Mouse (Mus musculus) CH12.LX (cell line): Measurements from ENCODE around the gene Sfxn2. TPM values are rescaled to one million over a fixed set of nuclear protein-coding genes. Genes with fewer than 3 reads are reported as not detected.

Source experiments
- DNase-seq: peaks from one replicate; pipeline ENCODE4 v3.0.0-alpha.2; 2013; ENCODE audit errors: extremely low read depth
- H3K27ac ChIP-seq: 2 replicates; pipeline ENCODE4 v1.5.1; 2012; ENCODE audit warnings: low read depth, mild to moderate bottlenecking, control low read depth, moderate library complexity; ENCODE audit not compliant: insufficient read depth
- H3K27me3 ChIP-seq: replicated peaks from 2 replicates; pipeline ENCODE3; 2012; ENCODE audit warnings: inconsistent platforms
- H3K36me3 ChIP-seq, 2 experiments: replicated peaks in 1 of 2; 2 replicates each; pipeline versions ENCODE3 to v1.6.1; 2012; ENCODE audit warnings: inconsistent platforms in 1 of 2, low read length in 1 of 2, mild to moderate bottlenecking in 1 of 2, mixed read lengths in 1 of 2, moderate library complexity in 1 of 2; ENCODE audit not compliant: control insufficient read depth in 1 of 2, insufficient read depth in 1 of 2
- H3K4me1 ChIP-seq, 2 experiments: 2 replicates each; pipeline ENCODE4 v1.6.1; 2012; ENCODE audit warnings: inconsistent platforms in 1 of 2, moderate library complexity in 1 of 2; ENCODE audit not compliant: insufficient read depth in 2 of 2, control insufficient read depth in 1 of 2
- H3K4me2 ChIP-seq: 2 replicates; pipeline ENCODE4 v1.6.1; 2012; ENCODE audit warnings: low read depth, mild to moderate bottlenecking, control low read depth; ENCODE audit not compliant: poor library complexity, insufficient read depth, severe bottlenecking
- H3K4me3 ChIP-seq, 3 experiments: fragments of 150-350 bp in 1 of 3; sonication (generic) in 1 of 3; replicated peaks in 1 of 3; 2 replicates each; pipeline versions ENCODE3 to v1.5.1; 2011 to 2012; ENCODE audit warnings: low read depth in 2 of 3, low read length in 2 of 3, mild to moderate bottlenecking in 2 of 3, moderate library complexity in 2 of 3, control low read depth in 1 of 3, improper control_type of control experiment in 1 of 3, inconsistent platforms in 1 of 3, mixed read lengths in 1 of 3; ENCODE audit not compliant: poor library complexity in 1 of 3
- H3K79me2 ChIP-seq: replicated peaks from 2 replicates; pipeline ENCODE4 v1.6.1; 2012; ENCODE audit warnings: mild to moderate bottlenecking, moderate library complexity; ENCODE audit not compliant: control insufficient read depth, poor library complexity, insufficient read depth, severe bottlenecking; ENCODE audit errors: extremely low read depth
- H3K9ac ChIP-seq: 2 replicates; pipeline ENCODE4 v1.6.1; 2012; ENCODE audit warnings: low read depth, mild to moderate bottlenecking, control low read depth, moderate library complexity; ENCODE audit not compliant: insufficient read depth
- H3K9me3 ChIP-seq: replicated peaks from 2 replicates; pipeline ENCODE3; 2012; ENCODE audit warnings: low read length, inconsistent platforms, mixed read lengths
- CHD2 ChIP-seq: IDR thresholded peaks from 2 replicates; pipeline ENCODE4 v1.6.1; 2011; ENCODE audit warnings: low read length, improper control_type of control experiment
- ELF1 ChIP-seq: IDR thresholded peaks from 2 replicates; pipeline ENCODE4 v1.6.1; 2014; ENCODE audit warnings: low read depth, mild to moderate bottlenecking, inconsistent platforms, low read length, improper control_type of control experiment
- JUND ChIP-seq: conservative IDR thresholded peaks from 2 replicates; pipeline ENCODE4 v1.6.1; 2011; ENCODE audit warnings: low read depth, low read length, improper control_type of control experiment
- MAFK ChIP-seq: IDR thresholded peaks from 2 replicates; pipeline ENCODE4 v1.6.1; 2011; ENCODE audit warnings: low read length, improper control_type of control experiment; ENCODE audit not compliant: insufficient replicate concordance
- MEF2A ChIP-seq: IDR thresholded peaks from 2 replicates; pipeline ENCODE4 v1.6.1; 2014; ENCODE audit warnings: low read depth, mild to moderate bottlenecking, inconsistent platforms, low read length, improper control_type of control experiment, borderline replicate concordance
- RAD21 ChIP-seq: IDR thresholded peaks from 2 replicates; pipeline ENCODE4 v1.6.1; 2011; ENCODE audit warnings: low read depth, mild to moderate bottlenecking, low read length, improper control_type of control experiment, moderate library complexity
- RCOR1 ChIP-seq: conservative IDR thresholded peaks from 2 replicates; pipeline ENCODE4 v1.6.1; 2012; ENCODE audit warnings: low read depth, mild to moderate bottlenecking, inconsistent platforms, low read length, improper control_type of control experiment
- UBTF ChIP-seq: IDR thresholded peaks from 2 replicates; pipeline ENCODE4 v1.6.1; 2012; ENCODE audit warnings: low read depth, mild to moderate bottlenecking, inconsistent platforms, low read length, improper control_type of control experiment, moderate library complexity
- dilution Hi-C: fragments of 300-500 bp; cut with MboI; formaldehyde crosslinking; loops from 2 replicates; pipeline ENCODE4 v1.14.3; 2020; ENCODE audit warnings: low sequenced_read_pairs; ENCODE audit not compliant: extremely low pct_unique_long_range_greater_than_20kb, extremely low pct_ligation_motif_present
- in situ Hi-C: fragments of 300-500 bp; cut with MboI; formaldehyde crosslinking; loops from 3 replicates; pipeline ENCODE4 v1.14.3; 2019; ENCODE audit warnings: low sequenced_read_pairs, low pct_ligation_motif_present, low pct_unique_long_range_greater_than_20kb, mixed read lengths
- polyA plus RNA-seq: library from polyadenylated mRNA; unstranded; fragments of >175 nt; gene quantifications from 2 replicates; pipeline ENCODE4 v1.2.1, GENCODE M21; 2012; ENCODE audit warnings: low read depth; ENCODE audit not compliant: insufficient read length
- total RNA-seq, 2 experiments: library from RNA; depleted of rRNA; stranded (reverse); fragments of 300-350 nt in 1 of 2; fragments of >200 nt in 1 of 2; gene quantifications; 2 replicates each; pipeline ENCODE4 v1.2.3; 2012 to 2014

Sfxn2 gene
- total and polyA plus RNA-seq, 3 experiments: 5.9 to 11.1 (median 8.5) TPM

DNA sequence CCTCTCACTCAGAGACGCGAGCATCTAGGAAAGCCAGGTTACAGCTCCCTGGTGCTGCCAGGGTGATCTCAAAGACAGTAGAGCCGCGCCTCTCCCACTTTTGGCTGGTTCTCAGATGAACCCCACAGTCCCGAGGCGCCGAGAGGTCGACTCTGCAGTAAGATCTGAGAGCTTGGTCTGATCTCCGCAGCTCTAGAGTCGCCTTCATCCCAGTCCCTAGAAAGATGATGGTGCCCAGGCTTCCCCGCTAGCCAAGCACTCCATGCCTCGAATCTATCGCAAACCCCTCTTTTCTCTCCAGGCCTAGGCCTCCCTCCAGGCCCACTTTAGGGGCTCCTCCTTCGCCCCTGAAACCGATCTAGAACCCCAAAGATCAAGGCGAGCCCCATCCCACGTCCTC, 617 bp upstream of the Sfxn2 start:
- no peaks in the 10 kb centered on the region; the same call in 1 of the 2 replicates for H3K79me2 ChIP-seq
- dilution Hi-C loops: no loop called here
- peak overlapping the region; percentile 79 to 89 (median 85) for H3K4me3 ChIP-seq
- TF ChIP-seq MEF2A (0 out of 2 replicates have a peak, but pooled peaks have one; percentile 1), CHD2 (no peak)
- peak overlapping the region; percentile 86; the same call in 1 of the 2 replicates for H3K4me2 ChIP-seq
- H3K27ac ChIP-seq: no peak overlapping the region
- H3K27me3 ChIP-seq: no peaks in the 10 kb centered on the region
- peaks cover 0 to 22% of the 10 kb centered on the region in 2 experiments; a peak in 3 of 4 replicates for H3K4me1 ChIP-seq
- in situ Hi-C loops: no loop called here
- H3K9me3 ChIP-seq: no peaks in the 10 kb centered on the region
- H3K9ac ChIP-seq: peak overlapping the region; percentile 68; the same call in 1 of the 2 replicates
- DNase-seq: no peak
- H3K36me3 ChIP-seq: peaks cover 0 to 2% of the 10 kb centered on the region in 2 experiments

DNA sequence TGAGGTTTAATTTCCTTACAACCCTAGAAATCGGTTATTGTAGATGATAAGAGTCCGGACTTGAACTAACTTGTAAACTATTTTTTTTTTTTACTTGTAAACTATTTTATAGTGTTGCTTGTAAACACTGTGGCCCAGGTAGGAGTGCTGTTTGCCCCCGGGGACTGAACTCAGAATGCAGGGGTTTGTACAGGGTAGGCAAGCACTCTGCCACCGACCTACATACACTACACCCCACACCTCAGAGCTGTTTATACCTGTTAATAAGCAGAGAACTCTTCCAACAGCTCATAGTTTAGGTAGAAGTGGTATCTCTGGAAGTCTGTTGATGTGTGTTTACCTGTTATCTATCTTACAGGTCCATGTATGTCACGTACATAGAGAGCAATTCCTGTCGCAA, 825 bp downstream of the Sfxn2 start:
- Histone ChIP-seq H3K4me3 (peak overlapping the region in 2 of 3 experiments; percentile 65 to 85), H3K36me3 (peaks cover 0 to 1% of the 10 kb centered on the region in 2 experiments), H3K4me1 (peaks cover 4 to 36% of the 10 kb centered on the region in 2 experiments)
- dilution Hi-C loops: no loop called here
- no peak for TF ChIP-seq MAFK
- TF ChIP-seq, all 38 proteins: peak for 0
- H3K9me3 ChIP-seq: no peaks in the 10 kb centered on the region
- peak overlapping the region; percentile 57 for H3K9ac ChIP-seq
- no peak overlapping the region for H3K27ac ChIP-seq
- in situ Hi-C loops: no loop called here
- H3K27me3 ChIP-seq: no peaks in the 10 kb centered on the region
- DNase-seq: no peak
- H3K4me2 ChIP-seq: peak overlapping the region; percentile 82; the same call in 1 of the 2 replicates
- no peaks in the 10 kb centered on the region; the same call in 1 of the 2 replicates for H3K79me2 ChIP-seq

DNA sequence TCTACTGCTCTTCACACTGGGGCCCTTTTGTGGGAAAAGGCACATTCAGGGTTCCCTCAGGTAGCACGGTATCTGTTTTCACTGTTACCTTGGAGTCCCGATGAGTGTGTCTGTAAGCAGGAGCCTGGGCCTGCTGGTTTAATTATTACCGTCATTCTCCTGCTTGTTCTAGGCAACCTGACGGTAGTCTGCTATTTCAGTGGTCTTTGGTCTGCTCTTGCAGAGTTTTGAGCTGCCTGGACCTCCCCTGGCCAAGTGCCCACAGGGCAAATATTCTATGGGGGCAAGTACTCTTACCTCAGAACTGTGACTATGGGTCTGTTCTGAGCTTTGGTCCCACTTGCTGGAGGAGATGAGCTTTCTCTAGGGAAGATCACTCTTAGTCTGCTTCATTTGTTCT, 2.0 kb downstream of the Sfxn2 start:
- DNase-seq: no peak
- H3K27me3 ChIP-seq: no peaks in the 10 kb centered on the region
- TF ChIP-seq RAD21: no peak
- TF ChIP-seq RCOR1: no peak
- no peak for TF ChIP-seq ELF1
- TF ChIP-seq UBTF: no peak
- no peak for TF ChIP-seq JUND
- dilution Hi-C loops (no loop called here), in situ Hi-C loops (no loop called here)
- H3K4me1 ChIP-seq: peaks cover 4 to 36% of the 10 kb centered on the region in 2 experiments
- H3K4me2 ChIP-seq: no peak overlapping the region
- H3K4me3 ChIP-seq: no peak overlapping the region
- peaks cover 0 to 4% of the 10 kb centered on the region in 2 experiments for H3K36me3 ChIP-seq
- H3K9ac ChIP-seq: no peak overlapping the region
- H3K79me2 ChIP-seq: no peaks in the 10 kb centered on the region; the same call in 1 of the 2 replicates
- H3K9me3 ChIP-seq: no peaks in the 10 kb centered on the region
- H3K27ac ChIP-seq: no peak overlapping the region
